Mouse (Mus musculus) v-Abl transformed pro-B cells (cell line): ENCODE data around the gene Slc22a5.
"Not testable (repeated sequence)": the region's sequence is repeated elsewhere in the genome, so short reads cannot be mapped to it uniquely, and the experiment has no call there.

ENCODE experiments used
- in situ Hi-C, 2 experiments: fragments of 400-800 bp; cut with MboI; formaldehyde crosslinking; loops; one replicate each; pipeline ENCODE4 v1.15.1; 2025; ENCODE audit not compliant: unreplicated experiment in 2 of 2

Gene Slc22a5

DNA sequence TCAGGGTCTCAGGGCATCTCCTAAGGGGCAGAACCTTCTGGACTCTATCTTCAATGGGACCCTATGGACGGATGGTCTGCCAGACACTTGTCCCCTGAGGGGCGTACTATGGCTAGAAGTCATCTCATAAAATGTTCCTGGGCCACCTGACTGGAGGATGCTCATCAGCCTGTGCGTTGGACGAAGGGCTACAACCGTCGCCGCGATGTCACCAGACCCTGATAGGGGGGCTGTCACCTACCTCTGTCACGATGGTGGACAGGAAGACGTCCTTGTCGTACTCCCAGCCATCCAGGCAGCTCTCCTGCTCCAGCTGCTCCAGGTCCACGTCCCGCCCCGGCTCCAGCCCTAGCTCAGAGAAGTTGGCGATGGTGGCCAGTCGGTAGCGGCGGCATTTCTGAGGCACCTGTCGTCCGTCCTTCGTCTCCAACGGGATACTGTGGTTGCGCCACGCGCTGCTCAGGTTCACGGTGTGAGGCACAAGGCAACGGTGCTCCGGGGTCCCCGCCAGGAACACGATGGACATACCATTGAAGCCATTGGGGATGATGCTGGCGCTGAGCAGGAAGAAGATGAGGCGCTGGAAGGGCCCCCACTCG lies 455 bp downstream of the Slc22a5 start:
- in situ Hi-C loops, result no loop called here

DNA sequence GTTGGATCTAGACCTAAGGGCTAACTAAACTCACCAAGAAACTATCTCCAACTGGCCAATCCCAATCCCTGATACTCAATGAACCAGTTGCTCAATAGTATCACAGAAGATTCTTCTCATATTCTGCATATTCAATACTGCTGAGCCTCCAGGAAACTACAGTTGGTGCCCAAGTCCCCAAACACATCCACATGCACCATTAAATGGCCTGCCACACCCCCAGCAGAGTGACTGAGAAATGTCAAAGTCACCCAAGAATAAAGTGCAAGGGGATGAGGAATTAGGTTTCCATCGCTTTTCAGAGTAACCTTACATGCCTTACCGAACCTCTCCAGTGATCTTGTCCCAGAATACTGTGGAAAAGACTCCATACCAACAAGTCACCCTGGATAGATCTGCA lies 1.2 kb downstream of the Slc22a5 start:
- in situ Hi-C loops, result no loop called here

DNA sequence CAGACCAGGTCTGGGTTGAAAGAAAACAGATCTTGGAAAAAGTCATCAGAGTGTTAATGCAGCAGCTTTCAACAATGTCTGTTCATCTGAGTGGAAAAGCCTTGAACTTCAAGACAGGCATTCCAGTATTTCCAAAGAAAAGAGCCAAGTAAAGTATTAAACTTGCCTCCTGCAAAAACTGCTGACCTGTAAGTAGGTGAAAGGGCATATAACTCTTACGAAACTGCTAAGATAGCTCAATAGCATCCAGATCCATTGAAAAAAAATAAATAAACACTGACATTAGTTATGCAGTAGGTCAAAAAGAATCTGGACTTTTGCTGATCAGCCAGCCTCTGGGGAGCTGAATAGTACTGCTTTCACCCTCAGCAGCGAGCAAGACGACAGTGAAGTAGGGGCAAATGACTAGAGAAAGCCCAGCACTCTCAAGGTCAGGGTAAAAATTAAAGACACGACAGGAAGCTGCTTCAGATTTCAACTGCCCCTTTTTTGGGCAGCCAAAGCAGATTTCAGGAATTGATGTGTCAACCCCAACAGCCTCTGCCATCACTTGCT lies 2.3 kb downstream of the Slc22a5 start:
- in situ Hi-C loops, result no loop called here

DNA sequence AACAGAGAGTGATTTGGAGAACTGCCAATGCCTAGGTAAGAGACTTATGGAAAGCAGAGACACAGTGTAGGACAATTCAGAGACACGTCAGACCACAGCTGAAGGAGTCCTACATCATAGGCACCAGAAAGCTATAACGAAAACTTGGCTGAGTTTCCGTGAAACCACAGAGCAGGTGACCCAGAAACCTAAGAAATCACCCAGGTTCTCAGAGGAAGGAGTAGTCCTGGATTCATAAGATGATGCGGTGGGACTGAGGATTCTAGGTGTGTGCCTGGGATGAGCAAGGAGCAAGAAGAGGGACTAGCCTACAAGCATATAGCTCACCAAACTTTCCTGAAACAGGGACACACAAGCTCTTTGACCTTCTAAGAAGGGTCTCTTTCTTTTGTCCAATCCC lies 3.2 kb downstream of the Slc22a5 start:
- in situ Hi-C loops, result no loop called here

DNA sequence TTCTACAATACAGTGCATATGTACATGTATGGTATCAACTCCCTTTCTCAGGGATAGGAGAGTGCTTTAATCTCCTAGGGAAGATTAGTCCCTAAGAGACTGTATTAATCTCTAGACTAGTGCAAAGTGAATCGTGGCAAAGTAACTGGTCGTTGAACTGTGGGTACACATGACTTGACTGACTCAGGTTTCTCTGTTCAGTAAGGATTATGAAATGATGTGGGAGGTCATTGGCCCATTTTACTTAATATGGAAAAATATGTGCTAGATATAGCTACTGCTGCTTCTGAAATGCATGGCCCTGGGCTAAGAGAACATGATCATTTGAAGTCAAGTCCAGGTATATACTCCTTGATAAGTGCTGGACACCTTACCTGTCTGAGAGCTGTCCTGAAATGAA lies 8.2 kb downstream of the Slc22a5 start:
- in situ Hi-C loops, result no loop called here

DNA sequence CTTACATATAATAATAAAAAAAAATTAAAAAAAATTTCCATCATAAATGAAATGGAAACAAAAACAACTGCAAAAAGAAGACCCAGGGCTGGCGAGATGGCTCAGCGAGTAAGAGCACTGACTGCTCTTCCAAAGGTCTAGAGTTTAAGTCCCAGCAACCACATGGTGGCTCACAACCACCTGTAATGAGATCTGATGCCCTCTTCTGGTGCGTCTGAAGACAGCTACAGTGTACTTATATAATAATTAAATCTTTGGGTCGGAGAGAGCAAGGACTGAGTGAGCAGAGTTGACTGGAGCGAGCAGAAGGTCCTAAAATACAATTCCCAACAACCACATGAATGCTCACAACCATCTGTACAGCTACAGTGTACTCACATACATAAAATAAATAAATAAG lies 13.4 kb downstream of the Slc22a5 start:
- in situ Hi-C loops, result loop anchor here in 1 of 2 experiments (10.0 kb wide), 1 partner anchor 413 kb away; no protein-coding TSS in a partner anchor

- in situ Hi-C loops, result loop anchor here in 1 of 2 experiments (10.0 kb wide), 1 partner anchor 412 kb away; no protein-coding TSS in a partner anchor
Measured at GRCm38 (mm10) chr11:53876488-53876887, 15.0 kb downstream of the Slc22a5 start.

DNA sequence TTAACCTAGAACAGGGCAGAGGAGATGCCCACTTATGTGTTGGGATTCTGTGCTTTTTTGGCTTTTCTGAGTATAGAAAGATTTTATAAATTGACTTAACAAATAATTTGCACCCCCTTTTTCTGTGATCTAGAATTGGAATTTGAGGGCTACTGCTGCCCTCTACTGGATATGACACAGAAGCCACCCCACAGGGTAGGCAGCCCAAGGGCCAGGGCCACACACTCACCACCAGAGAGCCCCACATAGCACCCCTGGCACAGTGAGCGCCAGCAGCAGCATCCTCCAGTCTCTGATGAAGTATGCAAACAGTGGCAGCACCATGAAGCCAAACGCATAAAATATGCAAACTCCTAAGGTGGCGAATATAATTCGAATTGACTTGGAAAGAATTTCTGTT lies 16.8 kb downstream of the Slc22a5 start:
- in situ Hi-C loops, result loop anchor here (5.0 to 10.0 kb wide), 2 partner anchors 407 to 410 kb away; no protein-coding TSS in a partner anchor

- in situ Hi-C loops, result loop anchor here (5.0 to 10.0 kb wide), 2 partner anchors 407 to 409 kb away; no protein-coding TSS in a partner anchor
Measured at GRCm38 (mm10) chr11:53873909-53874704, 17.4 kb downstream of the Slc22a5 start.

DNA sequence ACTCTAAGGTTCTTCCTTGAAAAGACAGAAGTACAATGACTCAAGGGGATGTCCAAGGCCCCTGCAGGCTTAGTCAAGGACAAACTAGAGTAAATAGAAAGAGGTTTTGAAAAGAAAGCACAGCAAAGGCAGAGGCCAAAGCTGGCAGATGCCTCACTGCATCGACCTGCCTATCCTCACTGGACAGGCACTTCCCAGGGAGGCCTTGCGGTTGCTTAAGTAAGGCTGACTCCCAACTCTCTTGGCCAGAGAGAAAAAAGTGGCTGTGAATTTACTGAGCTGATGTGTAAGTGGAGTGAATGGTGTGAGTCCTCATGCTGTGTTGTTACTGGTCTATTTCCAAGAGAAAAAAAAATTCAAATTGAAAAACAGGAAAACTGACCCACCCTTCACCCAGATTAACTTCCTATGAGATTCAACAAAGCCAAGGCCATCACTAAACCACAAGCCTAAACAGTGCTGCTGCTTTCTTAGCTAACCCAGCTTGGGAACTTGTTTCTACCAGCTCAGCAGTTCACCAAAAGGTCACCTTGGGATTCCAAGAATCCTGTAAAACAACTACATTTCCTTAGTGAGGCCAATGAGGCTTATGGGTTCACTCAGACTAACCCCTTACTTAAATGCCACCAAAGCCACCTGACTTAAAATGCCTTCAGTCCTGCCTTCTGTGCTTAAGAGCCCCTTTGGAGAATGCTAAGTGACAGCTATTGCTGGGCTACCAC lies 19.5 kb downstream of the Slc22a5 start:
- in situ Hi-C loops, result loop anchor here (5.0 to 10.0 kb wide), 2 partner anchors 405 to 407 kb away; no protein-coding TSS in a partner anchor

DNA sequence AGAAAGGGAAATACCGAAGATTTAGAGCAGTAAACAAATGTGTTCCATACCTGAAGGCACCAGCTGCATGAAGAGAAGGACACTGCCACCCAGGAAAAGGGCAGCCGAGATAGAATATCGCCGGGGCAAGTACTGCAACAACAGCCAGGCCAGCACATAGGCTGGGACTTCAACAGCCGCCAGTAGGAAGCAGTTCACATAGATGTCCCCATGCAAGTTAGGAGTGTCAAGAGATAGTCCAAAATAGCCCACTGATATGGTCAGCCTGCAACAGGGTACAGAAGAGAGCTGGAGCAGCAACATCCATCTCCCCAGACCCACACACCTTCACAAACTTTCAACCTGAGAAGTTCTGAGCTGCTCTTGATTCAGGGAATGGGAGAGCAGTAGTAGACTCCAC lies 22.3 kb downstream of the Slc22a5 start:
- in situ Hi-C loops, result no loop called here

DNA sequence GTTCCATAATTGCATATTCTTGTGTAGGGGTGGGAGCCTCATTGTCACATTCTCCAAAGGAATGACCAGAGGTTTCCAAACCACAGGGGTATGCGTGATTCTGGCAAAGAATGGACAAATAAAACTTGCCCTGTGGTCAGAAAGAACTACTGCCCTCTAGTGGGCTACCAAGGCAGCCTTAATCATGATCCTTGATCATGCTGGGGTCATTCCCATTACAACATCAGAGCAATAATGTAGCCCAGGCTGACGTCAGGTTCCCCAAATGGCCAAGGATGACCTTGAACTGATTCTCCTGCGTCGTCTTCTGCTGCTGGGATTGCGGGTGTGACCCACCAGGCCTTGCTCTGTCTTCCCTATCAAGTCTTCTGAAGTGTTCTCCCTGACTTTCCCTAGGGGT lies 23.1 kb downstream of the Slc22a5 start:
- in situ Hi-C loops, result not testable (repeated sequence)

GRCm38 (mm10) chr11:53864724-53865310 lies 26.6 kb downstream of the Slc22a5 start:
- in situ Hi-C loops, result not testable (repeated sequence)

DNA sequence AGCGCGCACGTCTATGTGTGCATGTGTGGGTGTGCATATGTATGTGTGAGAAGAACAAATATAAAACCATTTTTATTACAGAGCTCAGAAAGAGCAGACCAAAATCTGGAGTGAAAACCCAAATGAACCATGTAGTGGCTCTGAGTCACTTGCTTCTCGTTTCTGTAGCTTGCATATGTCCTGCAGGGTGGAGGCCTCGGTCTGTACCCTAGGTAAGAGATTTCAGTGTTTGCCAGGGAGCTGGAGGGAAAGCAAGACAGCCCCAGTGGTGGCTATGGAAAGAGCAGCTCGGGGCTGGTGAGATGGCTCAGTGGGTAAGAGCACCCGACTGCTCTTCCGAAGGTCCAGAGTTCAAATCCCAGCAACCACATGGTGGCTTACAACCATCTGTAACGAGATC lies 30.5 kb downstream of the Slc22a5 start:
- in situ Hi-C loops, result not testable (repeated sequence)

DNA sequence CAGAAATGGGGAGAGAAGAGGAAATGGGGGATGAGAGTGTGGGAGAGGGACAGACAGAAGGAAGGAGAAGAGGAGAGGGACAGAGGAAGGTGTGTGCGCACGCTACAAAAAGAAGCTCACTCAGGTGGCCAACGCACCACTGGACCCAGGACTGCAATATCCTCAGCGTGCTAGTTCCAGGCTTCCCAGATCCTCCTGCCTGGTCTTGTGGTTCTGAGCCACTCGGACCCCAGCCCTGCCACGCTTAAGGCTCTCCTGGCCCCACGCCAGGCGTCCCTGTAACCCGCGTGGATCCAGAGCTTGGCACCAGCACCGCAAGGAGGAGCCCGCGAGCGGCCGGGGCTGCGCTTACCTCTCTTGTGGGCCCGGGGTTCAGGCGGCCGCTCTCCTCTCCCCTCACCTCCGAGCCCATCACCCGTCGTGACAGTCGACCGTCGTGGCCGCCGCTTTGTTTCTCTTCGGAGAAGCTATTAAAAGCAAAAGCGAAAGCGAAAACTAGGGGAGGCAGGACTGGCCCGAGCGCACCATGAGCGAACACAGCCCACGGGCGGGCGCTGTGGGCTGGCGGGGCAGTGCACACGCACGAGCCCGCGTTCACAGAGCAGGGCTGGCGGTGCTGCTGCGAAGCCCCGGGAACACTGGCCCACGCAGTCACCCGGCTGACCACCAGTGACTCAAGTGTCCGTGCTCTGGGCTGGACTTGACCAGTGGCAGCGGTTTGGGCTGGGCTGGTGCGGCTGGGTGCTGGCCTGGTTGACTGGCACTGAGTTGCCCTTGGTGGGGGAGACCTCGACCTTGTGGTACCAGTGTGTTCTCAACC lies 32.5 kb downstream of the Slc22a5 start, which contains the start of gene Gm12216:
TSS of gene Gm12216 (minus strand) at position 496 of the 820 bp plus-strand sequence.
- in situ Hi-C loops, result not testable (repeated sequence)

- in situ Hi-C loops, result no loop called here
Measured at GRCm38 (mm10) chr11:53858058-53858760, 33.3 kb downstream of the Slc22a5 start.

DNA sequence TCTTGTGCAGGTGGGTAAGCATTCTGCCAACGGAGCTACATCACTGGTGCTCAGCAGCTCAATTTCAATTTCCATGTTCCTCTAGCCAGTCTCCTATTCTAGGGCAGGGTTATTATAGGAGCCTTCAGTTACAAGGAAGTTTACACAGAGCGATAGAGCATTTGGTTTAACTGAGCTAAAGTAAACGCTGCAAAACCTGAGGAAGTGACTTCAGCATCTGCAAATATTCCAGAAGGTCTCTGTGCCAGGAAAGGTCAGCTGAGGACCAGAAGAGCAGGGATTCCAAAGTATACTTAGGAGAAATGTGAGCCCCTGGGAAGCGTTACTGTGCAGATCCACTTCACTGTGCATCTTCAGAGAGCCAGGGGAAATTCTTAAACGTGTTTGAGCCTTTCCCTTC lies 37.8 kb downstream of the Slc22a5 start:
- in situ Hi-C loops, result loop anchor here in 1 of 2 experiments (5.0 kb wide), 1 partner anchor 91 kb away; no protein-coding TSS in a partner anchor

DNA sequence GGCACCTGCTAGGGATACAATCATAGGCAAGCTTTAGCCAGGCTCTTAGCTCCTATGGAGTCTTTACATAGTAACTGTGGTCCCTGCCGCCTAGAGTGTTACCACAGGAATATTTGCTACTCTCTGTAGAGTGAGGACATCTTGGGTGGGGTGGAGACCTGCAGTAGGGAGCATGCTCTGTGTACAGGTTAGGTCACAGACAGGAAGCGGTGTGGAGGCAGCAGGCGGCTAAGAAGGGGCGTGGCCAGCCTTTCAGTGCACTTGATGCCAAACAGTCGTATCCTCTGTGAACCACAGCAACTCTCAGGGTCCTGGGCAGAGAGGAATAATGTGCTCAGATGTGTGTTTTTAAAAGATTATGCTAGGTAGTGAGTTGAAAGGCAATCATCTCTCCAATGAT lies 39.7 kb downstream of the Slc22a5 start:
- in situ Hi-C loops, result loop anchor here in 1 of 2 experiments (5.0 kb wide), 1 partner anchor 89 kb away; no protein-coding TSS in a partner anchor
